ENCODE assay signal across 18 mouse cellular contexts in genomic region chr10:42059522-42059921, GRCm38 (mm10). TPM values are rescaled to one million over a fixed set of nuclear protein-coding genes. Genes with fewer than 3 reads are reported as not detected.
"Had no signal": no experiment of that assay in that cellular context is flagged by ENCODE, and none has a peak within 500 bp of the region (broad histone marks: within the 10 kb centered on the region; RNA-seq: fewer than 3 reads in every experiment).

No protein-coding gene starts in this region.

- H3K4me3 ChIP-seq: liver, embryonic 15.5 days; lung, embryonic 15.5 days; midbrain, embryonic 12.5 days; neural tube, embryonic 12.5 days; stomach, embryonic 15.5 days had no signal

- H3K27me3 ChIP-seq: liver, embryonic 15.5 days; lung, embryonic 15.5 days; midbrain, embryonic 12.5 days; neural tube, embryonic 12.5 days; stomach, embryonic 15.5 days had no signal

- ATAC-seq: liver, postnatal 0 days; lung, postnatal 0 days had no signal

- H3K9ac ChIP-seq: liver, embryonic 15.5 days; liver, postnatal 0 days; lung, embryonic 15.5 days; midbrain, embryonic 12.5 days; neural tube, embryonic 12.5 days; stomach, embryonic 15.5 days had no signal

- H3K4me2 ChIP-seq: liver, embryonic 15.5 days; lung, embryonic 15.5 days; midbrain, embryonic 12.5 days; neural tube, embryonic 12.5 days; stomach, embryonic 15.5 days had no signal

- DNase-seq: liver, postnatal 0 days; lung, adult 2 months; lung, postnatal 14 days; lung, postnatal 36 days; midbrain, embryonic 14.5 days; right cerebral cortex, postnatal 14 days; thymus, adult 18-20 months; thymus, postnatal 14 days; thymus, postnatal 36 days had no signal

- H3K27ac ChIP-seq: liver, embryonic 15.5 days; lung, embryonic 15.5 days; macrophage; midbrain, embryonic 12.5 days; neural tube, embryonic 12.5 days; stomach, embryonic 15.5 days; stomach, postnatal 0 days had no signal

- H3K4me1 ChIP-seq: midbrain, embryonic 12.5 days; stomach, embryonic 15.5 days had no signal

- H3K36me3 ChIP-seq: liver, embryonic 15.5 days; lung, embryonic 15.5 days; midbrain, embryonic 12.5 days; neural tube, embryonic 12.5 days; stomach, embryonic 15.5 days had no signal

- H3K9me3 ChIP-seq: liver, embryonic 15.5 days; lung, embryonic 15.5 days; midbrain, embryonic 12.5 days; neural tube, embryonic 12.5 days; stomach, embryonic 15.5 days had no signal

RNA-seq across cellular contexts. Expression of gene Armc2, which starts 41.3 kb away (rescaled TPM):
- total RNA-seq: neutrophil, adult 5-6 weeks had no signal
